Mouse (Mus musculus) forebrain, postnatal 0 days (tissue): ENCODE results near the gene Hps6. TPM values are rescaled to one million over a fixed set of nuclear protein-coding genes. Genes with fewer than 3 reads are reported as not detected.

Experiments used
- ATAC-seq: fragments of 200-750 bp; cut with Nextera tagmentation; 2 replicates; pipeline ENCODE4 v1.8.0; 2017; ENCODE audit warnings: mild to moderate bottlenecking, moderate library complexity
- DNase-seq: peaks from one replicate; pipeline ENCODE4 v3.0.0-alpha.2; 2015
- H3K27ac ChIP-seq: fragments of 300-500 bp; sonication (generic); 2 replicates; pipeline ENCODE4 v1.5.1; 2014; ENCODE audit warnings: low read depth, mild to moderate bottlenecking, antibody characterized with exemption, low read length, moderate library complexity, mixed read lengths
- H3K27me3 ChIP-seq: fragments of 300-500 bp; sonication (generic); 2 replicates; pipeline ENCODE4 v1.6.1; 2014; ENCODE audit warnings: mild to moderate bottlenecking, low read length, mixed read lengths; ENCODE audit not compliant: insufficient read depth
- H3K36me3 ChIP-seq: fragments of 300-500 bp; sonication (generic); 2 replicates; pipeline ENCODE4 v1.6.1; 2014; ENCODE audit warnings: mild to moderate bottlenecking, moderate library complexity; ENCODE audit not compliant: insufficient read depth
- H3K4me1 ChIP-seq: fragments of 300-500 bp; sonication (generic); 2 replicates; pipeline ENCODE4 v1.6.1; 2014; ENCODE audit warnings: antibody characterized with exemption; ENCODE audit not compliant: insufficient read depth
- H3K4me2 ChIP-seq: fragments of 300-500 bp; sonication (generic); 2 replicates; pipeline ENCODE4 v1.6.1; 2014; ENCODE audit warnings: low read depth, mild to moderate bottlenecking, moderate library complexity
- H3K4me3 ChIP-seq: fragments of 300-500 bp; sonication (generic); 2 replicates; pipeline ENCODE4 v1.5.1; 2014; ENCODE audit warnings: low read depth, low read length, mixed read lengths
- H3K9ac ChIP-seq: fragments of 300-500 bp; sonication (generic); 2 replicates; pipeline ENCODE4 v1.6.1; 2014; ENCODE audit warnings: mild to moderate bottlenecking
- H3K9me3 ChIP-seq: fragments of 300-500 bp; sonication (generic); 2 replicates; pipeline ENCODE4 v1.6.1; 2016; ENCODE audit warnings: low read length
- CTCF ChIP-seq: sonication (generic); IDR thresholded peaks from 2 replicates; pipeline ENCODE4 v1.5.1; 2016; ENCODE audit warnings: antibody characterized with exemption, control low read depth, low read depth
- WGBS: fragments of 180-500 bp; shearing (Covaris S2); extraction: QIAGEN DNeasy Blood & Tissue Kit; methylation state at CpG from one replicate; pipeline ENCODE4 v1.1.7; 2014; 5-methylcytosine and 5-hydroxymethylcytosine counted together
- polyA plus RNA-seq: library from polyadenylated mRNA; unstranded; fragments of >200 nt; fragmentation: Nextera tagmentation; extraction: Ambion mirVana; gene quantifications from 2 replicates; pipeline ENCODE4 v1.2.1, GENCODE M21; 2015
- total RNA-seq: library from RNA; depleted of rRNA; stranded (reverse); fragments of >200 nt; gene quantifications from 2 replicates; pipeline ENCODE4 v1.2.3, GENCODE M21; 2014

The Hps6 gene
- total and polyA plus RNA-seq, 2 experiments from 2014 or later, result 4.6 to 5.3 TPM

DNA sequence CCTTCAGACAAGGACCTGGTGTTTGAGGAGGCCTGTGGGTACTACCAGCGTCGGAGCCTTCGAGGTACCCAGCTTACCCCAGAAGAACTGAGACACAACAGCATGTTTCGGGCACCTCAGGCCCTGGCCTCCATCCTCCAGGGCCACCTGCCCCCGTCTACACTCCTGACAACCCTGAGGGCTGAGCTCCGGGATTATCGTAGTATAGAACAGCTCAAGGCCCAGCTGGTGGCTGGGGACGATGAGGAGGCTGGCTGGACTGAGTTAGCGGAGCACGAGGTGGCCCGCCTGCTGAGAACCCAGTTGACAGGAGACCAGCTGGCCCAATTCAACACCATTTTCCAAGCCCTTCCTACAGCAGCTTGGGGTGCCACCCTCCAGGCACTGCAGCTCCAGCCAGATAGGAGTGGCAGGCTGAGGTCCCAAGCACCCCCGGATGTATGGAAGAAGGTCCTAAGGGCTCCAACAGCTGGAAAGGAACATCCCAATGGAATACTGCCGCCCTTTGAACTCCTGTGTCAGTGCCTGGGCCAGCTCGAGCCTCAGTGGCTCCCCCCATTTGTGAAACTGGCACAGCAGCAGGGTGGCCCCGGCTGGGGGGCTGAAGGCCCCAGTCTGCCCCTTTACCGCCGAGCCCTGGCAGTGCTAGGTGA lies 1.6 kb downstream of the Hps6 start:
- WGBS, result 69% methylated on average over 17 of the region's 17 CpGs
- Histone ChIP-seq H3K36me3 (no peaks in the 10 kb centered on the region), H3K4me2 (no peak overlapping the region), H3K4me3 (no peak overlapping the region), H3K9ac (no peak overlapping the region), H3K27me3 (no peaks in the 10 kb centered on the region), H3K9me3 (no peaks in the 10 kb centered on the region), H3K4me1 (peaks cover 3% of the 10 kb centered on the region), H3K27ac (no peak overlapping the region)
- DNase-seq, result no peak
- ATAC-seq, result no peak
- no peak for TF ChIP-seq CTCF

DNA sequence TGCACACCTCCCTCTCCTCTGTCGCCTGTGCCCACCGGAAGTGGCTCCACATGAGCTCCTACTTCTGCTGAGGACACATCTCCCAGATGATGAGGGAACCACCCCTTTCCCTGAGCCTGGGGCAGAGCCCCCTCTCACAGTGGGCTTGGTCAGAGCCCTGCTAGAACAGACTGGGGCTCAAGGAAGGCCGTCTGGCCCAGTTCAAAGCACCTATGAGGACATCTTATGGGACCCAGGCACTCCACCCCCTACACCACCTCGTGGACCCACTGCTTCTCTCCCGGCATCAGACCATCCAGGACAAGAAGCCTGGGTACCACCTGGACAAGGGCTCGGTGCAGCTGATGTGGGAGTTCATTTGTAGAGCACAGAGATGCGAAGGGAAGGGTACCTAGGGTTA lies 2.4 kb downstream of the Hps6 start:
- no peaks in the 10 kb centered on the region for H3K36me3 ChIP-seq
- no peak overlapping the region for H3K27ac ChIP-seq
- no peak for TF ChIP-seq CTCF
- DNase-seq (no peak), ATAC-seq (no peak)
- H3K4me2 ChIP-seq, result no peak overlapping the region
- no peaks in the 10 kb centered on the region for H3K9me3 ChIP-seq
- H3K27me3 ChIP-seq, result no peaks in the 10 kb centered on the region
- no peak overlapping the region for H3K4me3 ChIP-seq
- 86% methylated on average over 7 of the region's 7 CpGs for WGBS
- H3K4me1 ChIP-seq, result peaks cover 3% of the 10 kb centered on the region
- H3K9ac ChIP-seq, result no peak overlapping the region

DNA sequence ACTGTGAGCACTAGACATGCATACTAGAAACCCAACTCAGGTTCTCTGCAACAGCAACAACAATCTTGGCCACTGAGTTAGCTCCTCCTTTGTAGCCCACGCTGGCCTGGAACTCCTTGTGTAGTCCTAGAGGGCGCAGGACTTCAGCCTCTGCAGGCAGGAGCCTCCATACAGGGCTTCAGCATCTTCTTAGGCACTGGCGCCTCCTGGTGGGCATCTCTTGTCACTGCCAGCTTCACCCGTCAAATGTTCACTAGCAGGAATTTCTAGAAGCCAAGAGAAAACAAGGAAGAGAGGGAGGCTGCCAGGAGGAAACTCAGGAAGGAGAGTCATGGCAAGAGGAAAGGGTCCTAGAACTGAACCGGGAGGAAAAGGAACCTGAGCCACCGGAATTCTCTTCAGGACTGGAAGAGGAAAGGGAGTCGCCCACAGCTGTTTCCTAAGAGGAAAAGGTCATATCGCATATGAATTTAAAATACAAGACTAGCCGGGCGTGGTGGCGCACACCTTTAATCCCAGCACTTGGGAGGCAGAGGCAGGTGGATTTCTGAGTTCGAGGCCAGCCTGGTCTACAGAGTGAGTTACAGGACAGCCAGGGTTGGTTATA lies 11.4 kb downstream of the Hps6 start:
- no peak overlapping the region for H3K4me2 ChIP-seq
- H3K27me3 ChIP-seq, result no peaks in the 10 kb centered on the region
- H3K4me3 ChIP-seq, result no peak overlapping the region
- no peak overlapping the region for H3K27ac ChIP-seq
- peak; percentile 84 for ATAC-seq
- H3K4me1 ChIP-seq, result no peaks in the 10 kb centered on the region
- TF ChIP-seq CTCF, result peak; percentile 95
- no peaks in the 10 kb centered on the region for H3K36me3 ChIP-seq
- WGBS, result 43% methylated on average over 12 of the region's 12 CpGs
- peak; percentile 89 for DNase-seq
- H3K9ac ChIP-seq, result no peak overlapping the region
- no peaks in the 10 kb centered on the region for H3K9me3 ChIP-seq

DNA sequence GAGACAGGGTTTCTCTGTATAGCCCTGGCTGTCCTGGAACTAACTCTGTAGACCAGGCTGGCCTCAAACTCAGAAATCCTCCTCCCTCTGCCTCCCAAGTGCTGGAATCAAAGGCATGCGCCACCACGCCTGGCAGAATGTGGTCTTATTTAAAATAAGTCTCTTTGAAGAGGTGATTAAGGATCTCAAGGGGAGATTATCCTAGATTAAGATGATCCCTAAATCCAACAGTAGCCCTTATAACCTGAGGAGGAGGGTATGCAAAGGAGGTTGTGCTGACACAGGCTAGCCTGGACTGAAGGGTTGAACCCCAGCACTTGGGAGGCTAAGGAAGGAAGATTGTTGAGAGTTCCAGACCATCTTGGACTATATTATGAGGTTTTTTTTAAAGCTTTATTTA lies 12.7 kb downstream of the Hps6 start:
- no peak for ATAC-seq
- Histone ChIP-seq H3K4me1 (no peaks in the 10 kb centered on the region), H3K4me2 (no peak overlapping the region), H3K9me3 (no peaks in the 10 kb centered on the region), H3K4me3 (no peak overlapping the region), H3K36me3 (no peaks in the 10 kb centered on the region), H3K27ac (no peak overlapping the region), H3K27me3 (no peaks in the 10 kb centered on the region), H3K9ac (no peak overlapping the region)
- no peak for DNase-seq
- WGBS, result 58% methylated on average over 2 of the region's 2 CpGs
- TF ChIP-seq CTCF, result no peak

DNA sequence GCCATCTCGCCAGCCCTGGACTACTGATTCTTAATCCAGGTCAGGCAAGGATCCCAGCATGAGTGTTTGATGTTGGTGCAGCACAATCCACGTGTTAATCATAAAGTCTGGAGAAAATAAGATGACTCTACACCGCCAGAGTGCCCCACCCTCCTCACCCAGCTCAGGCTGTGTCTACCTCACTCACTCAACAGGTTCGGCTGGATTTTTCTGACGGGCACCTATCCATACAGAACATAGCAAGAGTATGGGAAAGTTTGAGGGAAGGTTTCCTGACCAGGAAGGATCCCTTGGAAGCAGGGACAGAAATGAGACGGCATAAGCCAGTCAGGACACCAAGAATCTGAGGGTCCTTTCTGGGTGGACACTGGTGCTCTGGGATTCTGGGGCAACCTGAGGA lies 21.7 kb downstream of the Hps6 start:
- DNase-seq (no peak), ATAC-seq (no peak)
- WGBS, result 82% methylated on average over 6 of the region's 6 CpGs
- Histone ChIP-seq H3K9me3 (no peaks in the 10 kb centered on the region), H3K4me3 (no peak overlapping the region), H3K4me2 (no peak overlapping the region), H3K27ac (no peak overlapping the region), H3K4me1 (no peaks in the 10 kb centered on the region), H3K36me3 (no peaks in the 10 kb centered on the region), H3K9ac (no peak overlapping the region), H3K27me3 (no peaks in the 10 kb centered on the region)
- TF ChIP-seq CTCF, result no peak

DNA sequence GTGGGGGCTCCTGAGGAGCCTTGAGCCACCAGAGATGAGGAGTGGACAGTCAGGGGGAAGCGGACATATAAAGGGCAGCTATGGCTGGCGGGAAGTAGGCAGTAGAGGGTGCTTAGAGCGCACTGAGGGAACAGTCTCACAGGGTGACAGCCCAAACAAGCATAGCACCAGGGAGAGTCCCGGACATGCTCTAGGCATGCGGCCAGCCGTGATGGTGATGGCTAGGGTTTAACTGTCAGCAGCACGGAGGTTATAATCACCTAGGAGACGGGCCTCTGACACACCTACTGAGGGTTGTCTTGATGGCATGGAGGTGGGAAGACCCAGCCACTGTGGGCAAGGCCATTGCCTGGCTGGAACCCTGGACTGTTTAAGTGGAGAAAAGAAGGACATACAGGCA lies 23.3 kb downstream of the Hps6 start:
- ATAC-seq (no peak), DNase-seq (no peak)
- Histone ChIP-seq H3K27ac (no peak overlapping the region), H3K36me3 (peaks cover 5% of the 10 kb centered on the region), H3K27me3 (no peaks in the 10 kb centered on the region), H3K9me3 (no peaks in the 10 kb centered on the region), H3K4me1 (no peaks in the 10 kb centered on the region), H3K9ac (no peak overlapping the region), H3K4me2 (no peak overlapping the region), H3K4me3 (no peak overlapping the region)
- 54% methylated on average over 8 of the region's 8 CpGs for WGBS
- TF ChIP-seq CTCF, result no peak

DNA sequence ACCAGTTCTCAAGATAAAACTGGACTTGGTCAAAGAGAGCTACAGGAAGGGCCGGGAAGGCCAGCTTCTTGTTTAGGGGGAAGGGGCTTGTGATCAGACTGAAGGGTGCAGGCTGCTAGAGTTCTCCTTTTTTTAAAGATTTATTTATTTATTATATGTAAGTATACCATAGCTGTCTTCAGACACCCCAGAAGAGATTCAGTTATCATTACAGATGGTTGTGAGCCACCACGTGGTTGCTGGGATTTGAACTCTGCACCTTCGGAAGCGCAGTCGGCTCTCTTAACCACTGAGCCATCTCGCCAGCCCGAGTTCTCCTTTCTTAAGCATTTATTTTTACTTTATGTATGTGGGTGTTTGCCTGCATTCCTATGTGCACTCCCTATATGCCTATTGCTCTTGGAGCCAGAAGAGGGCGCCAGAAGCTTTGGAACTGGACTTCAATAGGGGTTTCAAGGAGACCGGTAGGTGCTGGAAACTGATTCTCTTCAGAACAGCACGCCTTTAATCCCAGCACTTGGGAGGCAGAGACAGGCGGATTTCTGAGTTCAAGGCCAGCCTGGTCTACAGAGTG lies 25.5 kb downstream of the Hps6 start:
- Histone ChIP-seq H3K4me2 (no peak overlapping the region), H3K36me3 (peaks cover 27% of the 10 kb centered on the region), H3K4me3 (no peak overlapping the region), H3K27ac (no peak overlapping the region), H3K4me1 (no peaks in the 10 kb centered on the region), H3K9ac (no peak overlapping the region), H3K9me3 (no peaks in the 10 kb centered on the region), H3K27me3 (no peaks in the 10 kb centered on the region)
- DNase-seq (no peak), ATAC-seq (no peak)
- TF ChIP-seq CTCF, result peak; percentile 41
- WGBS, result 75% methylated on average over 11 of the region's 11 CpGs
